Mouse (Mus musculus) heart, adult 2 months (tissue): ENCODE measurements around the gene Sik1. TPM values are rescaled to one million over a fixed set of nuclear protein-coding genes. Genes with fewer than 3 reads are reported as not detected.

Experiments used
- DNase-seq, 2 experiments: peaks; one replicate each; pipeline ENCODE4 v3.0.0; 2021
- H3K27ac ChIP-seq: fragments of 200-600 bp; 2 replicates; pipeline ENCODE4 v1.8.1; 2022
- H3K27me3 ChIP-seq: fragments of 200-500 bp; 2 replicates; pipeline ENCODE4 v1.6.1; 2012; ENCODE audit warnings: mild to moderate bottlenecking, low read length, inconsistent platforms, mixed read lengths; ENCODE audit not compliant: control insufficient read depth, insufficient read depth
- H3K36me3 ChIP-seq: fragments of 200-500 bp; 2 replicates; pipeline ENCODE4 v1.6.1; 2012; ENCODE audit warnings: low read length, inconsistent platforms; ENCODE audit not compliant: control insufficient read depth, insufficient read depth
- H3K4me1 ChIP-seq: fragments of 200-500 bp; 2 replicates; pipeline ENCODE4 v1.6.1; 2011; ENCODE audit warnings: low read length; ENCODE audit not compliant: control insufficient read depth, insufficient read depth
- H3K4me3 ChIP-seq: fragments of 200-600 bp; 2 replicates; pipeline ENCODE4 v1.8.1; 2022
- H3K79me2 ChIP-seq: fragments of 200-500 bp; replicated peaks from 2 replicates; pipeline ENCODE4 v1.6.1; 2012; ENCODE audit warnings: mild to moderate bottlenecking, inconsistent platforms, low read length, moderate library complexity, mixed read lengths; ENCODE audit not compliant: control insufficient read depth, insufficient read depth
- H3K9ac ChIP-seq: fragments of 200-500 bp; 2 replicates; pipeline ENCODE4 v1.6.1; 2012; ENCODE audit warnings: low read depth, mild to moderate bottlenecking, control low read depth, inconsistent platforms, low read length, mixed read lengths
- CTCF ChIP-seq: fragments of 200-600 bp; IDR thresholded peaks from 2 replicates; pipeline ENCODE4 v1.8.1; 2022; ENCODE audit warnings: antibody characterized with exemption, mild to moderate bottlenecking, moderate library complexity
- EP300 ChIP-seq: fragments of 200-500 bp; IDR thresholded peaks from 2 replicates; pipeline ENCODE4 v1.6.1; 2011; ENCODE audit warnings: low read depth, low read length, control low read depth; ENCODE audit not compliant: insufficient read depth
- POLR2A ChIP-seq: fragments of 200-500 bp; IDR thresholded peaks from 2 replicates; pipeline ENCODE4 v1.6.1; 2011; ENCODE audit warnings: mild to moderate bottlenecking, low read depth, low read length, control low read depth; ENCODE audit not compliant: insufficient read depth
- WGBS: fragments of 180-500 bp; shearing (Covaris S2); methylation state at CpG from one replicate; pipeline ENCODE4 v1.1.7; 2018; 5-methylcytosine and 5-hydroxymethylcytosine counted together
- intact Hi-C: fragments of 180-260 bp; cut with DNase I; formaldehyde crosslinking; loops from one replicate; pipeline ENCODE4 v1.15.1; 2025
- polyA plus RNA-seq: library from polyadenylated mRNA; depleted of rRNA; stranded (reverse); fragments of >200 nt; gene quantifications from 2 replicates; pipeline ENCODE4 v1.2.3, GENCODE M21; 2012
- total RNA-seq, 2 experiments: library from RNA; stranded (reverse); gene quantifications; 2 replicates each; pipeline ENCODE4 v1.2.3; 2021

Gene Sik1
- total and polyA plus RNA-seq, 3 experiments, result 21.0 to 62.7 (median 39.6) TPM

- Histone ChIP-seq H3K27ac (no peak overlapping the region), H3K4me3 (no peak overlapping the region), H3K79me2 (no peaks in the 10 kb centered on the region), H3K4me1 (peaks cover 1% of the 10 kb centered on the region), H3K27me3 (no peaks in the 10 kb centered on the region), H3K9ac (no peak overlapping the region), H3K36me3 (no peaks in the 10 kb centered on the region)
- intact Hi-C loops, result no loop called here
- TF ChIP-seq POLR2A (no peak), CTCF (no peak)
- 46% methylated on average over 13 of the region's 13 CpGs for WGBS
- DNase-seq, result peak; percentile 22 to 35
Observed at GRCm38 (mm10) chr17:31821136-31821933, 34.3 kb downstream of the Sik1 start.

- Histone ChIP-seq H3K4me3 (no peak overlapping the region), H3K4me1 (0 out of 2 replicates have a peak, but pooled peaks cover 1% of the 10 kb centered on the region), H3K27ac (no peak overlapping the region), H3K27me3 (no peaks in the 10 kb centered on the region), H3K79me2 (no peaks in the 10 kb centered on the region), H3K36me3 (no peaks in the 10 kb centered on the region), H3K9ac (no peak overlapping the region)
- 49% methylated on average over 4 of the region's 4 CpGs for WGBS
- intact Hi-C loops, result no loop called here
- no peak for DNase-seq
- TF ChIP-seq CTCF (no peak), POLR2A (no peak), EP300 (no peak)
Observed at GRCm38 (mm10) chr17:31820099-31820846, 35.3 kb downstream of the Sik1 start.

GRCm38 (mm10) chr17:31819372-31819771 is 36.2 kb downstream of the Sik1 start:
- Histone ChIP-seq H3K27me3 (no peaks in the 10 kb centered on the region), H3K79me2 (no peaks in the 10 kb centered on the region), H3K4me3 (no peak overlapping the region), H3K27ac (no peak overlapping the region), H3K4me1 (peaks cover 7% of the 10 kb centered on the region), H3K9ac (no peak overlapping the region), H3K36me3 (no peaks in the 10 kb centered on the region)
- intact Hi-C loops, result no loop called here
- WGBS, result 86% methylated on average over 9 of the region's 9 CpGs
- TF ChIP-seq POLR2A (no peak), CTCF (no peak), EP300 (no peak)
- no peak for DNase-seq

- H3K9ac ChIP-seq, result no peak overlapping the region
- no peak for DNase-seq
- H3K27ac ChIP-seq, result no peak overlapping the region
- TF ChIP-seq CTCF (no peak), EP300 (no peak), POLR2A (no peak)
- H3K36me3 ChIP-seq, result no peaks in the 10 kb centered on the region
- 100% methylated on average over 1 of the region's 1 CpGs for WGBS
- no peaks in the 10 kb centered on the region for H3K79me2 ChIP-seq
- H3K27me3 ChIP-seq, result no peaks in the 10 kb centered on the region
- intact Hi-C loops, result no loop called here
- H3K4me3 ChIP-seq, result no peak overlapping the region
- H3K4me1 ChIP-seq, result peaks cover 7% of the 10 kb centered on the region
Observed at GRCm38 (mm10) chr17:31817815-31818214, 37.8 kb downstream of the Sik1 start.

- no peak overlapping the region for H3K4me3 ChIP-seq
- H3K27me3 ChIP-seq, result no peaks in the 10 kb centered on the region
- no peaks in the 10 kb centered on the region for H3K36me3 ChIP-seq
- DNase-seq, result no peak
- intact Hi-C loops, result no loop called here
- WGBS, result 86% methylated on average over 5 of the region's 5 CpGs
- no peak overlapping the region for H3K9ac ChIP-seq
- no peaks in the 10 kb centered on the region for H3K79me2 ChIP-seq
- H3K4me1 ChIP-seq, result peaks cover 7% of the 10 kb centered on the region
- no peak overlapping the region for H3K27ac ChIP-seq
- TF ChIP-seq CTCF (no peak), POLR2A (no peak), EP300 (no peak)
Observed at GRCm38 (mm10) chr17:31817203-31817602, 38.4 kb downstream of the Sik1 start.

GRCm38 (mm10) chr17:31814848-31815247 is 40.8 kb downstream of the Sik1 start:
- no peak for DNase-seq
- Histone ChIP-seq H3K27me3 (no peaks in the 10 kb centered on the region), H3K4me3 (no peak overlapping the region), H3K9ac (no peak overlapping the region), H3K36me3 (no peaks in the 10 kb centered on the region), H3K4me1 (peaks cover 7% of the 10 kb centered on the region), H3K27ac (no peak overlapping the region), H3K79me2 (no peaks in the 10 kb centered on the region)
- intact Hi-C loops, result no loop called here
- 33% methylated on average over 1 of the region's 1 CpGs for WGBS
- TF ChIP-seq POLR2A (no peak), EP300 (no peak), CTCF (no peak)
